Mouse (Mus musculus): ENCODE measurements around the gene Nit2. TPM values are rescaled to one million over a fixed set of nuclear protein-coding genes. Genes with fewer than 3 reads are reported as not detected.

The Nit2 gene
- total RNA-seq, 2 experiments from 2014 or later: 29.9 to 32.1 TPM

- intact Hi-C loops (cut with DNase I): no loop called here
- DNase-seq: no peak
These were observed 1.1 kb downstream of the Nit2 start for GRCm38 (mm10) chr16:57166086-57166485.

GRCm38 (mm10) chr16:57165157-57165556, 2.0 kb downstream of the Nit2 start:
- DNase-seq: no peak
- intact Hi-C loops (cut with DNase I): no loop called here

- no peak for DNase-seq
- intact Hi-C loops (cut with DNase I): no loop called here
These were observed 3.4 kb downstream of the Nit2 start for GRCm38 (mm10) chr16:57163694-57164093.

- intact Hi-C loops (cut with DNase I): no loop called here
- DNase-seq: no peak
These were observed 4.3 kb downstream of the Nit2 start for GRCm38 (mm10) chr16:57162841-57163240.

GRCm38 (mm10) chr16:57159835-57160234, 7.3 kb downstream of the Nit2 start:
- intact Hi-C loops (cut with DNase I): no loop called here
- DNase-seq: no peak

DNA sequence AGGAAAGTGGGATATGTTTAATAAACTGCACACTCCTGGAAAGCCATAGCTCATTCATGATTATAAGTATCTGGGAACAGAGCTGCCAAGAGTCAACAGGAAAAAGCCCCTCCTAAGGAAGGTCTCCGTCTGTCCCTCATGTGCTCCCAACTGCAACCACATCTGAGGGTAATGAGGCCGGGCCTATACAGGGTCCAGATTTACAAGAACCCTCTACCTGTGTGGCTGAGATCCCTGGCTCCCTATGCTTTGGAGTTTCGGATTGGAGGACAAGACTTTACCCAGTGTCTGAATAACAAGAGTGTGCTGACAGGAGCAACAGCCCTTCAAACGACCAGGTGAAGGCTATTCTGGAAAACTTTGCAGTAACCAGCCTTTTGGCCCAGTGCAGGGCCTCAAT, 9.4 kb downstream of the Nit2 start:
- DNase-seq: no peak
- intact Hi-C loops (cut with DNase I): no loop called here

DNA sequence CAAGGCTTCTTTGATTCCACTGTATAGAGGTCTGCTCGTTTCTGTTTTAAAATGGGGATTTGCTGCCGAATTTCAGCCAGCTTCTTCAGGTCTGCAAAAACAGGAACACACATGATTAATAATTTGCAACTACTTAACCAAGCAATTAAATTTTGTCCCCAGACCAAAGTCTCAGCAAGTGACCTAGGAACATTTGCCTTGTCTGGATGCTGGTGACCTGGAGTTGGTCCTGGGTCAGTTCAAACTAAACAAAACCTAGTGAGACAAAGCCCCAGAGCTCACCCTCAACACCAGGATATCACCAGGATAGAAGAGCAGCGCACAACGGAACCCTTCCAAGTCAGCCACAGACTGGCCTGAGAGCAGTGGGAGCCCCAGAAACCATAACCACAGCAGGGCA, 10.1 kb downstream of the Nit2 start:
- DNase-seq: no peak
- intact Hi-C loops (cut with DNase I): no loop called here

- DNase-seq: no peak
These were observed 11.2 kb downstream of the Nit2 start for GRCm38 (mm10) chr16:57155899-57156298.

GRCm38 (mm10) chr16:57151437-57151836, 15.7 kb downstream of the Nit2 start:
- DNase-seq: no peak
- intact Hi-C loops (cut with DNase I): no loop called here

More at GRCm38 (mm10) chr16:57155899-57156298, 11.2 kb downstream of the Nit2 start:
- intact Hi-C loops (cut with DNase I): no loop called here

- intact Hi-C loops (cut with DNase I): no loop called here
- DNase-seq: no peak
These were observed 22.4 kb downstream of the Nit2 start for GRCm38 (mm10) chr16:57144741-57145140.

DNA sequence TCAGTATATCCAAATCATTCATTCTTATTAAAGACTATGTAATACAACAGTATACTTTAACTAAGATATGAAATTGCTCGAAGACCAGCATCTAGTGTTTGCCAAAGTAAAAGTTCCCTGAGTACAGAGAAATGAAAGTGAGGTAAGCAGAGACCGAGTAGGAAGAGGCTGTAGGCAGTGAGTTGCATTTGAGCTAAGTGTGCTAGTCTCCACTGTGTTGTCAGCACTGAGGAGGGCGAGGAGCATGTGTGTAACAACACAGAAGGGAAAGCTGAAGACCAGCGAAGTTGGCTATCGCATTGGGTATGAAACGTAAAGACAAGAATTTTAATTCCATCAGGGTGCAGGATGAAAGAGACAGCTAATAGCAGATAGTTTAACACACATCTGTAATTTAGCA, 33.5 kb downstream of the Nit2 start:
- intact Hi-C loops (cut with DNase I): no loop called here
- DNase-seq: no peak

DNA sequence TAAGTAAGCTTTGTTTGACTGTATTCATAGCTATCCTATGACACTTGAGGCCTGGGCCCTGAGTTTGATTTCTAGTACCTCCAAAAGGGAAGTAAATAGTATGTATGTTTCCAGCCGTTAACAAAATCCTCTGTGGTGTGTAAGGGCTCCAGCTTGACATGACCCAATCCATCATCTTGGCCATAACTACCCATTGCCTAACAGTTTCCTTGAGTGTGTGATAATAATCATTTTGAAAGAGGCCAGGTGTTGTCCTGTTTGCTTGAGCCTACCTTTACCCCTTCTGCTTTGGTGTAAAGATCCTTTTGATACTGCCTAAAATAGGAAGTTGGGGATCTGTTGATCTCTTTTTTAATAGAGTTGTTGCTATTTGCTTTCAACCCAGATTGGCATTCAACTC, 34.8 kb downstream of the Nit2 start:
- intact Hi-C loops (cut with DNase I): no loop called here
- DNase-seq: no peak

GRCm38 (mm10) chr16:57131544-57131943, 35.6 kb downstream of the Nit2 start:
- intact Hi-C loops (cut with DNase I): no loop called here
- DNase-seq: no peak

- no peak for DNase-seq
- intact Hi-C loops (cut with DNase I): no loop called here
These were observed 36.3 kb downstream of the Nit2 start for GRCm38 (mm10) chr16:57130752-57131400.

- intact Hi-C loops (cut with DNase I): no loop called here
- DNase-seq: no peak
These were observed 39.3 kb downstream of the Nit2 start for GRCm38 (mm10) chr16:57127825-57128224.

DNA sequence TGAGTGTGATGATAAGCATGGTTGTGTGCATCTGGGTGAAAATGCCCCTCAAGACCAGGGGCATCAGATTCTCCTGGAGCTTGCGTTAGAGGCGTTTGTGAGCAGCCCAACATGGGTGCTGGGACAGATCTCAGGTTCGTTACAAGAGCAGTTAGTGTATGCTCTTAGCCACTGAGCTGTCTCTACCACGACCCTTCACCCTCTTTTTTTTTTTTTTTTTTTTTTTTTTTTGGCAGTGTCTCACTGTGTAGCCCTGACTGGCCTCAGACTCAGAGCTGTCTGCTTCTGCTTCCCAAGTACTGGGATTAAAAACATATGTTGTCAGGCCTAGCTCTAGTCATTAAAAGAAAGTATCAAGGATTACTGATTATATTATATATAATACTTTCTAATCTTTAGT, 40.9 kb downstream of the Nit2 start:
- DNase-seq: no peak
- intact Hi-C loops (cut with DNase I): no loop called here

- intact Hi-C loops (cut with DNase I): no loop called here
These were observed 44.3 kb downstream of the Nit2 start for GRCm38 (mm10) chr16:57122682-57123445.

GRCm38 (mm10) chr16:57121816-57122415, 45.2 kb downstream of the Nit2 start:
- no peak for DNase-seq
- intact Hi-C loops (cut with DNase I): loop anchor here (2.0 kb wide), 1 partner anchor 47 kb away; no protein-coding TSS in a partner anchor

More at GRCm38 (mm10) chr16:57122682-57123445, 44.3 kb downstream of the Nit2 start:
- DNase-seq: no peak

- peak; percentile 90 to 93 for DNase-seq
- intact Hi-C loops (cut with DNase I): loop anchor here (2.0 kb wide), 1 partner anchor 48 kb away; no protein-coding TSS in a partner anchor
These were observed 46.0 kb downstream of the Nit2 start, which contains the start of gene Tomm70a for GRCm38 (mm10) chr16:57120913-57121815. TSS of gene Tomm70a (plus strand) at chr16:57121703.

DNA sequence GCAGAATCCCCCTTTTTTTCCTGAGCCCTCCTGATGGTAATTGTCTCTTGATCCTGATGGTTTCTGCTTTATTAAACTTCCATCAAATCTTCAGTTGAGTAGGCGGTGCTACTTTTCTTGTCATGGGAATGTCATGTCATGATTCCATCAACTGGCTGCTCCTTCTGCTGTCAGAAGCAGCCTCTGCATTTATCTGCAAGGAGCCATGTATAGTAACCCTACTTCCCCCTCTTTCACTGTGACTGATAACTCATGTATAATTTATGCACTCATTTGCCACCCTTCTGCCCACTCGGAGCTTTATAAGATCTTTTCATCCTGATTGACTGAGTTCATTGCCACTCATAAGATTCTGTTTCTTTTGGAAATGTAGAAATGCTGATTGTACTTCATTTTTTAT, 49.6 kb downstream of the Nit2 start:
- intact Hi-C loops (cut with DNase I): no loop called here
- no peak for DNase-seq

All from heart, postnatal 14 days (tissue).